Mouse (Mus musculus): ENCODE data around the gene Hyal2.

DNA sequence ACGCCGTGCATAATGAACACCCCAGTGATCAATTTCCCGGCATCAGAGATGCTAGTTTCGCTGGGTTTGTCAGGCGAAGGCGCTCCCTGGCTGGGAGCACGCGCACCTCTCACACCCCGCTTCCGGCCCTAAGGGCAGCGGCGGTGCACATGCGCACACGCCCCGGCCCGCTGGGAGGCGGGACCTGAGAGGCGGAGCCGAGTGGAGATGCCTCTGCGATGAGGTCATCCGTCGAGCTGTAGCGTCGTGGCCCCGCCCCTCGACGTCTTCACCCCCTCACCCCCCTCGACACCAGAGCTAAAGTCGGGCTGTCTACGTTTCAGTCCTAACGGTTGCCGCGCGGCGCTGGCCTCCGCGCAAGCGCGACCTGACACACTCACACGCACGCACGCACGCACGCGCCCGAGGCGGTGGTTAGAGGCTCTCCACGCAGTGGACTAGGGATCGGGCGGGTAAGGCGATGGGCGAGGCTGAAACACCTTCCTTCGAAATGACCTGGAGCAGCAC lies 13.4 kb upstream of the Hyal2 start:
- TF ChIP-seq CTCF (conservative IDR thresholded peaks at IDR 0.05; ENCODE audit: insufficient read depth, insufficient read length, low read depth, low read length), result no peak
- TF ChIP-seq POLR2A (IDR thresholded peaks at IDR 0.05; ENCODE audit: low read depth, low read length), result peak; percentile 62
